Mouse (Mus musculus) E14TG2a.4 (cell line): Measurements from ENCODE around the gene Canx.

Experiments used
- CTCF ChIP-seq: conservative IDR thresholded peaks from 2 replicates; pipeline ENCODE4 v1.5.1; 2014; ENCODE audit warnings: low read length
- POU5F1 ChIP-seq: IDR thresholded peaks from 2 replicates; pipeline ENCODE4 v1.6.1; 2014; ENCODE audit warnings: low read length, borderline replicate concordance

- TF ChIP-seq CTCF (no peak), POU5F1 (no peak)
These were observed 10.7 kb upstream of the Canx start for GRCm38 (mm10) chr11:50336126-50336525.
